Mouse (Mus musculus) cortical plate, adult 2 months (tissue): ENCODE measurements around the gene Erc2.

Experiments
- CTCF ChIP-seq: fragments of 200-500 bp; IDR thresholded peaks from 2 replicates; pipeline ENCODE4 v1.5.1; 2011; ENCODE audit warnings: mild to moderate bottlenecking, control low read depth, low read length; ENCODE audit not compliant: insufficient read depth; ENCODE audit errors: extremely low read depth
- POLR2A ChIP-seq: fragments of 200-500 bp; IDR thresholded peaks from 2 replicates; pipeline ENCODE4 v1.6.1; 2011; ENCODE audit warnings: mild to moderate bottlenecking, low read length, control low read depth; ENCODE audit not compliant: insufficient read depth; ENCODE audit errors: extremely low read depth

- TF ChIP-seq CTCF (no peak), POLR2A (no peak)
Observed at GRCm38 (mm10) chr14:28470212-28470611, 848.0 kb downstream of the Erc2 start.
